Mouse (Mus musculus) kidney, adult 18-20 months (tissue): ENCODE measurements around the gene Axin2.

ENCODE experiments used
- DNase-seq: peaks from one replicate; pipeline ENCODE4 v3.0.0; 2021

The Axin2 gene

DNA sequence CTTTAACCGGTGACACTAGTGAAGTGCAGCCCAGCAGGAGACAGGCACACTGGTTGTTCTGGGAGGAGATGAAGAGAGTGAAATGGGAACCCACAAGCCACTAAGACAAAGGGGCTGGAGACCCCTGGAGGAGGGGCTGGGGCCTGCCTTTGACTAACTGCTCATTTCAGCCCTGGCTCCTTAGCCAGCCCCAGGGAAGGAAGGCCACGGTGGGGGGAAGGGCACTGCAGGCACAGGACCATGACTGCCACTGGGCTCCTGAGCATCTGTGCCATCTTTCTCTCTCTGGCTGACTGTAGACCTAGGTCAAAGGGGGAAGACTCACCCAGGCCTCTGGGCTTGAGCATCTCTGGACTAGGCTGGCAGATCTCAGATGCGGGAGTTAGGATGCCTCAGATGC is 10.5 kb downstream of the Axin2 start:
- DNase-seq, result no peak

DNA sequence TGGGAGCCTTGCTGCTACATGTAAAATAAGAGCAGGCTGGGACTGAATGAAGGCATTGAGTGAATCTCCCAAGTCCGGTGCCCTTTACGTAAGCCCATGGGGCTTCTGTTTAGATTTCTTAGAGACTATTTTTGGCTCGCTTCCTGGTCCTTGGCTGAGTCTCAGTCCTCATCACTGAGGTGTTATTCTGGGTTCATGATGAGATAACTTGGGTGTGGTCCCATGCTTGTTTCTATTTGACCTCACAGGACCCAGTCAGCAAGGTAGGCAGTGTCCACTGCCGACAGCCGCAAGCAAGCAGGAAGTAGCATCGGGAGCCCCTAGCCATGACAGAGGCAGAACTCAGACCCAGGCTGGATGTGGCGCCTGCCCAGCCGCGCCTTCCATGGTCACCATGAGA is 13.7 kb downstream of the Axin2 start:
- no peak for DNase-seq

DNA sequence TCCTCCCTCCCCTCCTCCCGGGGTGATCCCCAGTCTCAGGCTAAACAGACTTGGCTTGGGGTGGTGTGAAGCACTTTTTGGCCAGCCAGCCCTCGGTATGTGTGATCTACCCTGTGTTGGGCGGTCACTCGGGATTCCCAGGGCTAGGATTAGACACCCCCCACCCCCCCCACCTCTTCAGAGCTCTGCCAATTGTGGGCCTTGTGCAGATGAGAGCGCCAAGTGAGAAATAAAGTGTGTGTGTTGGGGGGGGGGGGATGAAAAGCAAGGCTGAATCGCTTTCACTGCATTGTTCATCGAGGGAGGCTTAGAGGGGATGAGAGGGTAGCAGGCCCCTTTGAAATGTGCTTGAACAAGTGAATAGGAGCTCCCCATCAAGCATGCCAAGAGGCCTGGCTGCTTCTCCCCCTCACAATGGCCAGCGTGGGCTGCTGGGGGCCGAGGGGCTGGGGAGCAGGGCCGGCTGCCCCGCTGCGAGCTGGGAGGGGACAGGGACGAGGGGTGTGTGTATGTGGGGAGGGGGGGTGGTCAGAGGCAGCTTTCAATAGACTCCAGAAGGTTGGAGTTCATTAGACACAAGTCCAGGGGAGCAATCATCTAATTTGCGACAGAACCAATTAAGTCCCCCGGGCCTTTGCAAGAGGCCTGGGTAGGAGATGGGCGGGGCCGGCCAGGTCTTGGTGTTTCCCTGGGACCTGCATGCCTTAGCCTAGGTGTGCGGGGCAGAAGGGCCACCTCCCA is 15.1 kb downstream of the Axin2 start:
- no peak for DNase-seq

GRCm38 (mm10) chr11:108936016-108936792 is 16.1 kb downstream of the Axin2 start:
- DNase-seq, result no peak

DNA sequence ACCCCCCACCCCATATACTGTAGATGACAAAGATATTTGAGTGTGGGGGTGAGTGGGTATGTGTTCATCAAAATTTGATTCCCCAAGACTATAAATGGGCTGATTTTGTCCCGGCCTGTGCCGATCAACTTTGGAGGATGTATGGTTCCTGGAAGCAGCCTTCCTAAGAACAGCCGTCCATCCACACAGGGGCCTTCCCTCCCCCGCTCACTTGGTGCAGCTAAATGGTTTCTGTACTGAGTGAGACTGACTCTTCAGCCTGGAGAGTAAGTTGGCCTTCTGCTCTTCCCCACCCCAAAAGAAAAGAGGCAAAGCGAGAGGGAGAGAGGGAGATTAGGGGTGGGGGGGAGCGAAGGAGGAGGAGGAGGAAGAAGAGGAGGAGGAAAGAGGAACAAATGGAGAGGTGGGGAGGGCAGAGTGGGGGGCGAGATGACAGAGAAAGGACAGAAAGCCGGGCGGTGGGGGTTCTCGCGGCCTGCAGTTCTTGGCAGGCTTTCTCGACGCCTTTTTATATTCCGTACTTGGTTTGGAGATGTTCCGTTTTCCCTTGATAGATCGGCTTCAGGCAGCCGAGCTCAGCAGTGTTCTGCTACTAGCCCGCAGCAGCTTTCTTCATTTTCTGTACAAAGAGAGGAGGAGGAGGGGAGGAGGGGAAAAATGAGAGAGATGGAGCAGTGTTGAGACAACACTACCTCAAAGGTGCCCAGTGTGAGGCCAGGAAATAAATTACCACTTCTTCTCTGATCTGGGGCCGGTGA is 20.7 kb downstream of the Axin2 start:
- no peak for DNase-seq

GRCm38 (mm10) chr11:108941836-108942235 is 21.7 kb downstream of the Axin2 start:
- no peak for DNase-seq

GRCm38 (mm10) chr11:108943741-108944140 is 23.6 kb downstream of the Axin2 start:
- no peak for DNase-seq

- DNase-seq, result no peak
Observed at GRCm38 (mm10) chr11:108945666-108946065, 25.5 kb downstream of the Axin2 start.

DNA sequence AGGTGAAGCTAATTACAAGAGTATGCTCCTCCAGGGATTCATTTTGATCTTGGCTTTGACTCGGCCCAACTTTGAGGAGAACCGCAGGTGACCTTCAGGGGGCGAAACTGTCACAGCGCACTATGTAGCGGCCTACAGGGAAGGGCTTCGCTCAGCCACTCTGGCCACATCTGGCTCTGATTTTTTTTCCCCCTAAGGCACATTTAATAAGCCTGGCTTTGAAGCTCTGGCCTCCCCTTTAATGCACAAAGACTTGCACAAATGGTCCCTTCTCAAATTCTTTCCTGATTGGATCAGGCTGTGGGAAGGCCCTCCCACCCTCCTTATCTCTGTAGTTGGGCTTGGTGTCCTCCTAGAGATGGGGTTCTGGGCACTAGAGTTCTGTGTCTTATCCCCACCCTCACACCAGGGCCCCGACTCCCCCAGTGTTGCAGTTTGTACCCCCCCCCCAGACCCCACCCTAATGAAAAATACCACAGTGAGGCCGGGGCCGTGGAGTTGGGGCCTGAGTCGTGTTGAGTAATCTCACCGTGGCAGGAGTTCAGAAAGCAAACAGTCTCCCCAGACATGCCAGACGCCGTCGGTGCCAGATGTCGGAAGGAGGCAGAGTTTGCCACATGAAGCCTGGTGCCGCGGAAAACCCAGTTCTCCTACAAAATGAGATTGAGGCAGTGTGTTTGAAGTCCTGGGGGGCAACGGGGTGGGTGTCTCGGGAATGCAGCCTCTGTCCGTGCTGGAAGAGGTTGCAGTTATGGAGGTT is 27.5 kb downstream of the Axin2 start:
- no peak for DNase-seq

DNA sequence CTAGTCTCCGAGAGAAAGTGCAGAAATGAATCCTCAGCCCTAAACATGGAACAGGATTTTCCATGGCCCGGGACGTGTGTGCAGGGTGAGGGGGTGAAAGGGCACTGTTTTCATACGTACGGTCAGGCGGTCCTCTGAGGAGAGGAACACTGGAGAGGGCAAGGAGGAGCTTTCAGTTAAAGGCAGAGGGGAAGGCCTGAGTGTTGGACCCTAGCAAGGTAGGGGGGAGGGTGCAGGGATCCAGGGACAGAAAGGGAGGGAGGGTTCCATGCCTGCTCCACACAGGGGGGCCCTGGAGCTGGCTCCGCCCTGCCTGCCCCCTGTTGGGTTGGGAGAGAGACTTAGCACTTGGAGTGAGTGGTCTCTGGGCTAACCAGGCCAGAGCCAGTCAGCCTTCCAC is 28.4 kb downstream of the Axin2 start:
- DNase-seq, result no peak

- no peak for DNase-seq
Observed at GRCm38 (mm10) chr11:108948931-108949330, 28.8 kb downstream of the Axin2 start.

DNA sequence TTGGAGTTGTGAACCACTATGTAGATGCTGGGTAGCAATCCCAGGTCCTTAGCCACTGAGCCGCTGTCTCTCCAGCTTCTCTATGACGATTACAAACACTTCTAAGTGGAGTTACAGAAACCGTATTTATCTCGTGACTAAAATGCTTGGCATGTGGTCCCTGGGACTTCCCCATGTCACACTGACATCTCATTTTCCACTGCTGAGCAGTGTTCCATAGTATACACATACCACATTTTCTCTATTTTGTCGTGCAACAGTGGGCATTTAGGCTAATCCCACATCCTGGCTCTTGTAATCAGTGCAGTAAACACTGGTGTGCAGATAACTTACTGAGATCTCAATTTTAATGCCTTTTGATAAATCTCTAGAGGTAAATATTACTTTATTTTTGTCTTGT is 32.2 kb downstream of the Axin2 start:
- DNase-seq, result no peak

GRCm38 (mm10) chr11:108955943-108956342 is 35.8 kb downstream of the Axin2 start:
- no peak for DNase-seq

DNA sequence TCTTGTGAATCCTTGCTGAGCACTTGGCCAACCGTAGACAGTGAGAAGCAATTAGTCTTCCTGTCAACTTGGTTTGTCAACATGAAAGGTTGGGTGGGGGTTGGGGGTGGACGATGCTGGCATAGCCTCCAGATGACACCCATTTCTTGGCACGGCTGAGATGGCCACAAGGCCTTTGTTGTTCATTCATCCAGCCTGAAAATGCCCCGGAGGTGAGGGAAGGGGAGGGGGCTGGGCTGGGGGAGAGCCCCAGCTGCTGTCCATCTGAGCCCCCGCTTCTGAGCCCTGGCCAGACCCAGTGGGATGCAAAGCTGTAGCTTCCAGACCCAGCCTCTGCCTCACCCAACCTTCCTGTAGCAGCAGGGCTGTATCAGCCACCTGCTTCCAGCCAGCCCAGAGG is 38.2 kb downstream of the Axin2 start:
- no peak for DNase-seq

- no peak for DNase-seq
Observed at GRCm38 (mm10) chr11:108959196-108959595, 39.0 kb downstream of the Axin2 start.

DNA sequence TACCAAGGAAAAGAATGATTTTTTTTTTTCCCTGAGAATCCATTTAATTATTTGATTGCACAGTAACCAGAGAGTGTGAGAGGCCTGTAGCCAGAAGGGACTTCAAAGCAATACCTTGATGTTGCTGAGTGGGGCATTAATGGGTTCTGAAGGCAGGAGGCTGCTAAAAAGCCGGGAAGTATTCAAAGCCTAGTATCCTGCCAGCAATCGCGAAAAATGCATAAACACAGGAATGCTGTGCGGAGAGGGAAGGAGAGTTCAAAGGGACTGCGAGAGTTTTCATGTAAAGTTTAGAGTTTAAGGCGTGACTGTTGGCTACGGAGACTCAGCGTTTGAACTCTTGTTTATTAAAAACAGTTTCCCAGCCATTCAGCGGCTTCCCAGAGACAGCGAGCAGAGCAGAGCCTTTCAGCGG is 41.5 kb downstream of the Axin2 start:
- no peak for DNase-seq

DNA sequence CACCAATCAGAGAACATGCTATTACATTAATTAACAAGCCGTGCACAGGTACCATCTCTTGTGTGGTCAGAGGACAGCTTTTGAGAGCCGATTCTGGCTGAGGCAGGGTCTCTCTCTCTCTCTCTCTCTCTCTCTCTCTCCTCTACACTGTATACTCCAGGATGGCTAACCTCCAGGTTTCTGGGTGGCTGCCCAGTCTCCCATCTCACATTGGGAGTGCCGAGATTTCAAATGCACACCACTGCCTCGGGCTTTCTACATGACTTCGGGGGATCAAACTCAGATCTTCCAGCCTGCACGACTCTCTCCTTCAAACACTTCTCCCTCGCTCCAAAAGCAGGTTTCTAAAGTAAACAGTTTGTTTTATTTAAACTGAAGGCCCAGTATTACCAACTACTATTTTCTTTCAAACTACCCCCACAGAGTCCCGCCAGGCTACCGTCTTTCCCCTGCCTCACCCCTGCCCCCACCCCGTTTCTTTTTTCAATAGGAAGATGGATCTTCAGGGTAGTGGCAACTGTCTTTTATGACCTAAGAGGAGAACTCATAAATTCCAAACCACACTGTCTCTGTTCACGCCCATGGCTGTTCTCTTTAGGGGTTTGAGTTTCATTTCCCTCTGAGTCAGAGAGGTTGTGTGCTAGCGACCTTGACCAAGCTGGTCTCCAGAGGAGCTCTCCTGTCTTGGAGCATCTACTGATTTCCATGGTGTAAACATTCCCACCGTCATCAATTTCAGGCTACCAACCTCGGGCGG is 43.5 kb downstream of the Axin2 start:
- no peak for DNase-seq

DNA sequence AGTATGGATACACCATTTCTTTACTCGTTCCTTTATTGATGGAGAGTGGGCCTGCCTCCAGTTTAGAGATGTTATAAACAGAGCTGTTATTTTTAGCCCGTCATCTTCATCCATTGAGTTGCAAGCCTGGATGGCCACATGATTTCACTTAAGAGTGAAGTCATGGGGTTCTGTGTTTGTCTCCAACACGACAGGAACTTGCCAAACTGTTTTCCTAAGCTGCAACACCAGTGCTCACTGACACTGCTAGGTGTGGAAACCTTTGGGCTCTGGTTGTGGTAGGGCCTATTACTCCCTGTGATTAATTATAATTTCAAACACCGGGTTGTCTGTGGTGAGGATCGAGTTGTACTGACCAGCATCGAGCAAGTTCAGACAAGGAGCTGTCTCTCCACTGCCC is 45.6 kb downstream of the Axin2 start:
- DNase-seq, result no peak

- DNase-seq, result no peak
Observed at GRCm38 (mm10) chr11:108973459-108973858, 53.3 kb downstream of the Axin2 start.

DNA sequence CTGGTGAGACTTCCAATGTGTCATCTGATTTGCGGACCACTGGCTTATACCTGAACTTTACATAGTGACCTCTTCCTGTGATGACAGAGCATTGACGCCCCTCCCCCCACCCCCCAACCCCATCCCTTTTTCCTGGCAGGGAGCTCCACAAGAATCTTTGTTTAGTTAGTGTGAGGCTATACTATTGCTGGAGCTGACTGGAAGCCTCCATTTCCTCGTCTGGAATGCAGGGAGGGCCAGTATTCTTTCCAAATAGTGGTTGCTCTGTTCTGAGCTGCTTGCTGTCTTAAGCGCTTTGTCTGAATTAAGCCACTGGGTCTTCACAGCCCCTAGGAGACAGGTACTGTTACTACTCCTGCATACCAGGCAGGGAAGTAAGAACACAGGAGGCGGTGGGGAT is 53.7 kb downstream of the Axin2 start:
- no peak for DNase-seq

DNA sequence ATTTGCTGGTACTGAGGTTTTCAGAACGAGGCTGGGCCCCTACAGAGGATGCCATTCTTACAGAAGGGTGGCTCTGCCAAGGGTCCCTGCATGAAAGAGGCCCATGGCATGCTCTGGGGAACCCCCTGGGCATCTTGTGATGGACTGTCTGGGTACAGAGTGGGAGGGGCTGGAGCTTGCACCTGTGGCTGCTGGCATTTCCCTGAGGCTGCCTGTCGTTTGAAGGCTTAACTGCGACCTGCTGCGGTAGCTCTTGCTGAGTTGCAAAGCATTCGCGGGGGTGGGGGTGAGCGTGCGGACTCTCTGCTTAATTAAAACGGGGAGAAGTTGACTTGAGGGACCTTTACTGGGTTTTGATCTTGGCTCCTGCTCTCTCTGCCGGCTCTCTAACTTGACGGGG is 55.4 kb downstream of the Axin2 start:
- no peak for DNase-seq

- DNase-seq, result no peak
Observed at GRCm38 (mm10) chr11:108980530-108980929, 60.4 kb downstream of the Axin2 start.
